Mouse (Mus musculus) layer of hippocampus, adult 2 months (tissue): Measurements from ENCODE around the gene Serpina1b. TPM values are rescaled to one million over a fixed set of nuclear protein-coding genes. Genes with fewer than 3 reads are reported as not detected.
"Not testable (repeated sequence)": the region's sequence is repeated elsewhere in the genome, so short reads cannot be mapped to it uniquely, and the experiment has no call there.

Experiments used
- DNase-seq, 2 experiments: peaks; one replicate each; pipeline ENCODE4 v3.0.0; 2022; ENCODE audit warnings: low spot score in 2 of 2
- H3K27ac ChIP-seq: fragments of 200-600 bp; 2 replicates; pipeline ENCODE4 v1.8.1; 2022
- H3K4me3 ChIP-seq: fragments of 200-600 bp; 2 replicates; pipeline ENCODE4 v1.8.1; 2022; ENCODE audit warnings: mild to moderate bottlenecking
- CTCF ChIP-seq: fragments of 200-600 bp; conservative IDR thresholded peaks from 2 replicates; pipeline ENCODE4 v1.8.1; 2022; ENCODE audit warnings: antibody characterized with exemption, mild to moderate bottlenecking, moderate library complexity
- total RNA-seq, 2 experiments: library from RNA; stranded (reverse); gene quantifications; 2 replicates each; pipeline ENCODE4 v1.2.3; 2021

The Serpina1b gene
- total RNA-seq, 2 experiments from 2014 or later: not detected

DNA sequence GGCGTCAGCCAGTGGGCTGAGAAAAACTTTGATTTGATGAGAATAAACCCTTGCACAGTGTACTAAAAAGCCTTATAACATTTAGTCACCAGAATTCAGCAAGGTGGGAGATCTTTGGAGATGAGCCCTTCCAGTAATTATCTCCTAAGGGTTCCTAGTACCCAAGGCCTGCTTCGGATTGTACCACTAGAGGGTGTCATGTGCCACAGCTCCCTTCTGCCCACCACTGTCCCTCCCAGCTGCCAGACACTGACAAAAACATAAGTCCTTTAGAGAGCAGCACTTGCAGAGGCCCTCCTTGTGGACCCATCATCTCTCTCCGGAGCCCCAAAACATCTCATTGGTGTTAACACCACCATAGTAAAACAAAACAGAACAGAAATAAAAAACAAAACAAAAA is 118.6 kb downstream of the Serpina1b start:
- no peak overlapping the region for H3K27ac ChIP-seq
- TF ChIP-seq CTCF: peak; percentile 61
- no peak for DNase-seq
- H3K4me3 ChIP-seq: no peak overlapping the region

DNA sequence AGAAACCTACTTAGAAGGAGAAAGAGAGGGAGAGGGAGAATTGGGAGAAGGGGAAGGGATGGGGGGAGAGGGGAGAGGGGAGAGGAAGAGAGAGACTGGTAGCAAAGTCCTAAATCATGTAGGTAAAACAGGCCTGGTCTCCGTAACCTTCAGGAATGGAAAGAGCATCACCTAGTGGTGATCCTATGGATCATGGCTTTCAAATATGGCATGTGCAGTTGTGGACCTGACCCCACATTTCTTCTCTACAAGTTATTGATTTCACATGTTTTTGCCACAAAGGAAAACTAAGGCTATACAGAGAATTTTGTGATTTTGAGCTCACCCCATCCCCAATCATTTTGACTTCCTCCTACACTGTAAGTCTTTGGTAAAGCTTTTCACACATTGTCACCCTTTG is 119.8 kb downstream of the Serpina1b start:
- TF ChIP-seq CTCF: peak; percentile 77
- H3K4me3 ChIP-seq: no peak overlapping the region
- no peak for DNase-seq
- H3K27ac ChIP-seq: no peak overlapping the region

DNA sequence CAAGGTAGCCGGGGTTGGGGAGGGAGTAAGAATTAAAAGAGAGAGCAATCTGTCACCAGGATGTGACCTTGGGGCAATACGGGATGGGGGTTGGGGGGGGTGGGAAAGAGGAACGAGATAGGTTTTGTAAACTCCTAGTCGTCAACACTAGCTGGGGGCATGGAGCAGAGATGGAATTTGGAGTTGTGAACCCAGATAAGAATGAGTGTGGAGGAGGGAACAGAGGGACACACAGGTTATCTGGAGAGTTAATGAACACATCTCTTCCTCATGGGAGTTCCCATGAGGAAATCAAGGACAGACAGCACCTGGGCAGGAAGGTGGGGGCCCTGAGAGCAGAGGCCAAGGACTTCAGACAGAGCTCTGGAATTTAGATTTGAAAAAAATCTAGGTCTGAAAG is 124.1 kb downstream of the Serpina1b start:
- no peak for DNase-seq
- no peak for TF ChIP-seq CTCF

DNA sequence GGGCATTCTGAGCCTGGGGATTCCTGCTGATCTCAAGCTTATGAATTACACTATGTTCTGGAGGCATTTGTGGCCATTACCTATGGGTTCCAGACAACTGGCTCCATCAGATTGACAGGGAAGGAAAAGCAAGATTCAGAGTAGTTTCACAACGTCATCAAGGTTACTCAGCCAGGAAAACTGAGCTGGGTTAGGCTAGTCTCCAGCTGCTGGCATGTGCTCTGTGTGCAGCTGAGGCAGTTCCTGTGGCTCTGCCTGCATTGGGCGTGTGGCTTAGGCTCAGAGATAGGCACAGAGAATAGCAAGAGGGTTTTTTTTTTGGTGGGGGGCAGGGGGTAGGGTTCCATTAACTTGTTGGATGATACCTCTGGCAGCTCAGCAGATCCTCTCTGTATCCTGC is 124.6 kb downstream of the Serpina1b start:
- no peak for TF ChIP-seq CTCF
- H3K4me3 ChIP-seq: no peak overlapping the region
- H3K27ac ChIP-seq: no peak overlapping the region
- DNase-seq: no peak

More for the DNA sequence above, 124.1 kb downstream of the Serpina1b start:
- Histone ChIP-seq H3K4me3 (no peak overlapping the region), H3K27ac (no peak overlapping the region)

DNA sequence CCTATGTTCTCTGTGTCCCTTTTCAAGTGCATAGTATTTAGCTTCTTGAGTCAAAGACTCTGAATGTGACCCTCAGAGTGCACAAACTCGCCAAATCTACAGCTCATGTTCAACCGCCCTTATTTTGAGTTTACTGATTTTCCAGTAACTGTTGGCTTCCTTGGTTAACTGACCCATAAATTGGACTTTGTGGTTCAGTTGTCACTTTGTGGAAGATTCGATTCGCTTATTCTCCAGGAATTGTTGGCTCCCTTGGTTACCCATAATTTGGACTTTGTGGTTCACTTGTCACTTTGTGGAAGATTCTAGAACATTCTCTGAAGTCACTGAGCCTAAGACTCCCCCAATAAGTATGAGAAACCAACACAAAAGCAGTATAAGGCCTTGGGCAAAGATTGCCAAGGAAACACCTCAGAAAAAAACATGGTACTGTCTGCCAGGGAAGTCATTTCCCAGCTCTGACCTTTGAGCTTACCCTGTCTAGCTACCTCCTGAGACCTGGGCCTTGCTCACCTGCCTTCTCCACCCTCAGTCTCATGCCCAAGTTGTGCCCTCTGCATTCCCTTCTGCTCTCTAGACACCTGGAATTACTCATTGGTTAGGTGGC is 129.9 kb downstream of the Serpina1b start:
- no peak for TF ChIP-seq CTCF
- no peak overlapping the region for H3K27ac ChIP-seq

DNA sequence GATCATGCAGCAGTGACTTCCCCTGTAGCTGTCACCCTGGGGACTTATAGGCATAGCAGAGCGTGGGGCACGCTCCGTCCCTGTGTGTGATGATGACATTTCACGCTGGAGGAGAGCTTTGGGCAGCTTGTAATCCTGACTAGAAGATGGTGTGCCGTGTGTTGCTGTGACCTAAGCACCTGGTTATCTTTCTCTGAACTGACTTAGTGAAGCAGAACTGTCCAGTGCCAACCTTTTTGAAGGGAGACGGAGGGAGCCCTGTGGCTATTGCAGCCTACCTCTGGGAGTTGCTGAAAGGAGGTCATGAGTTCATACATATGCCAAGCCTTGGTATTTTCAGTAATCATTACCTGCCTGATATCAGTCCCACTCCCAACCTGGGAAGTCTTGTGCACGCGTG is 134.7 kb downstream of the Serpina1b start, which contains the start of gene Serpina1f:
Gene Serpina1f, minus strand, starts transcription at position 101 of the 400 bp plus-strand sequence.
- no peak for DNase-seq
- no peak within 1 kb of the TSS for H3K4me3 ChIP-seq
- no peak within 1 kb of the TSS for H3K27ac ChIP-seq
- TF ChIP-seq CTCF: no peak

More for the DNA sequence above, 129.9 kb downstream of the Serpina1b start:
- H3K4me3 ChIP-seq: no peak overlapping the region
- DNase-seq: no peak

DNA sequence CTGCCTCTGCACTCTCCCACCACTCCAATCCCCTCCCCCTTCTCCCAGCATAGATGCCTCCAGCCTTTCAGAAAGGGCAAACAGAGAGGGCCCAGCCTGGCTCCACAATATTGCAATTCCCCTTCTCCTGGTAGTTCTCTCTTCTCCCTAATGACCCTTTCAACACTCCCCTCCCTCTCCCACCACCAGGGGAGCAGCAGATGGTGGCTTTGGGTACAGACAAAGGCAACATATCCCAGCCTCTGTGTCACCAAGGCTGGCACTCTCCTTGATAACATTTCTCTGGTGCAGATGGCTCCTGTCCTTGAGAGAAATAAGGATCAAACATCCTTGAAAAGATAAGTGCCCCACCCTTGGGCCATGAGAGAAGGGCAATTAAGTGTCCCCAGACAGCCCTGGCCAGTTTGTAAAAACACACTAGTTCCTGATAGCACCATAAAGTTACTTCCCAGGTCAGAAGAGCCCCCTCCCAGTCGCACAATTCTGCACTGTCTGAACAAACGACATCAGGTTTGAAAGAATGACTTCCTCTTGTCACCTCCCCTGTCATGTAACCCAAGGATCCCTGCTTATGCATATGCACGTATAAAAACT is 141.9 kb downstream of the Serpina1b start:
- Histone ChIP-seq H3K27ac (no peak overlapping the region), H3K4me3 (no peak overlapping the region)
- TF ChIP-seq CTCF: no peak; the same call in 1 of the 2 replicates
- DNase-seq: no peak

DNA sequence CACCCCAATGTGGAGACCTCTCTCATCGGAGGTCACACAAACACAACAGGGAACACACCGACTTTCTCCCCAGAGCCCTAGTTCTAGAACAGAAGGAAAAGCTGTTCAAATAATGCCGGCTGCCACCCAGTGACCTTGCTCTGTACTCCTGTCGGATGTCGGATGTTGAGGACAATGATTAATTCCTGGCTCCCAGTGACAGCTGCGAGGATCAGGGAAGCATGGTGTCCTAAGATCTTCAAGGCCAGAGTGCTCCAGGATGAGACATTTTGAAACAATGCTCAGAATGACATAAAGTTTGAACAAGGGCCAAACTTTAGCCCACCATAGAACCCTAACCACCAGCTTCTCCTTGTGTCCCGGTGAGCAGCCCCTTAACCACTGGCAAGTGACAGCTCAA is 143.2 kb downstream of the Serpina1b start:
- no peak overlapping the region for H3K4me3 ChIP-seq
- no peak for DNase-seq
- H3K27ac ChIP-seq: no peak overlapping the region
- no peak for TF ChIP-seq CTCF

DNA sequence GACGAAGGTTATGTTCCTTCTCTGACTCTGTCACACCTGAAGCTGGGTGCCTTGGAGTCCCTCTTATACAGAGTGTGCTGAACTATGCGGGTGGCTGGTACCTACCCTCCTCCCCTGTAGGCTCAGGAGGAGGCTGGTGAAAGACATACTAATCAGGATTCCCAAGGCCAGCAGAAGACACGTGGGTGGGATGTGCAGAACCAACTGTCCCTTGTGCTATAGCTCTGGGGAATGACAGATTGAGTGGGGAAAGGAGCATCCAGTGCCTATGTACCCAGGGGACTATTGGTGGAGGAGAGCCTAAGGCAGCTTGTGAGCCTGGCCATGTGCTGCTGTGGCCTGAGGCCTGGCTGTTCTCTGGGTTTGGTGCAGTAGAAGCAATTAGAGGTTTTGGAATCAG is 144.1 kb downstream of the Serpina1b start:
- DNase-seq: peak; percentile 56 to 61
- H3K4me3 ChIP-seq: no peak overlapping the region
- TF ChIP-seq CTCF: no peak
- H3K27ac ChIP-seq: no peak overlapping the region

DNA sequence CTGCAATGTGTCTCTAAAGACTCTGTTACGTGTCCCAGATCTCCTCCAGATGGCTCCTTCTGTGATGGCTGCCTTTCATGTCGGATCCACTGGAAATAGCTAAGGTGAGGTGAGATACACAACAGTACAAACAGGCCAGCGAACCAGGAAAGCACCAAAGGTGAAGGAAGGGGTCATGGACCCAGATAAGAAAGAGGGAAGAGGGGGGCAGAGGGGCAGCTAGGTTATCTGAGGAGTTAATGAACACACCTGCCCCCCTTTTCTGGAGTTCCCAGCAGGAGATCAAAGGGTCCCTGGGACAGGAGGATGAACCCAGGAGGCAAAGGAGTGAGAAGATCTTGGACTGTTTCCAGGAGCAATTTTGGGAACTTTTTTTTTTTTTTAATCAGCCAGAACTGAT is 144.8 kb downstream of the Serpina1b start:
- no peak for TF ChIP-seq CTCF

DNA sequence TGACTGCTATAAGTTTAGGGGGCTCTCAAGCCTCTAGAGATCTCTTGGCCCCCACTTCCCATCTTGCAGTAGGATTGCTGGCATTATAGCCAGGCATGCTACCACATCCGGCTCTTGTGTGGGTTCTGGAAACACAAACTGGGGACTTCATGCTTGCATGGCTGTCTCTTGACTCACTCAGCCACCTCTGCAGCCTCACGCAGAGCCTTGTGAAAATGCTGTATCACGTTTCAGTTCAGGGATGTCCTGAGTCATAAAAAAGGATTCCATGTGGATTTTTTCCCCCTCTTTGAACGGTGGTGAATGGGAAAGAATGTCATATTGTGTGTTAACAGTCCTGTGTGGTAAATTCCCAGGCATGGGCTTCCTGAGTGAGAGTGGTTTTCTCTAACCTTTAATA is 146.4 kb downstream of the Serpina1b start:
- no peak for TF ChIP-seq CTCF
- no peak overlapping the region for H3K27ac ChIP-seq
- H3K4me3 ChIP-seq: no peak overlapping the region
- no peak for DNase-seq

More for the DNA sequence above, 144.8 kb downstream of the Serpina1b start:
- no peak for DNase-seq
- no peak overlapping the region for H3K4me3 ChIP-seq
- no peak overlapping the region for H3K27ac ChIP-seq

DNA sequence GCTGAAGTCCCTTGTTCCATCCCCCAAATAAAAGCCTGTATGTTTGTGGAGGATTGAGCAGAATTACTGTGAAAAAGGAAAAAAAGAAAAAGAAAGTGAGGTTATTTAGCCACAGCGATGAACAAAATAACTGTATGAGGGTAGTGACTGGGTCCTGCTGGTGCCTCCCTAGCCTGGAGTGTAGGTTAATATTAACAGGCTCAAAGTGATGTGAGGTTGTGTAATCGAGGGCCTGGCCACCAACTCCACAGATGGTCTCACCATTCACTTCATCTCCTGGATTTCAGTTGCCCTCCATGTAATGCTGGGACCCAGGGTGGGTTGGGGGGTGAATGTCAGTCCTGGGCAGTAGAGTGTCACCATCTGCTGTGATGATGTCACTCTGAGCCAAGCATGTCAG is 148.4 kb downstream of the Serpina1b start:
- Histone ChIP-seq H3K4me3 (no peak overlapping the region), H3K27ac (no peak overlapping the region)
- no peak for DNase-seq
- TF ChIP-seq CTCF: no peak

DNA sequence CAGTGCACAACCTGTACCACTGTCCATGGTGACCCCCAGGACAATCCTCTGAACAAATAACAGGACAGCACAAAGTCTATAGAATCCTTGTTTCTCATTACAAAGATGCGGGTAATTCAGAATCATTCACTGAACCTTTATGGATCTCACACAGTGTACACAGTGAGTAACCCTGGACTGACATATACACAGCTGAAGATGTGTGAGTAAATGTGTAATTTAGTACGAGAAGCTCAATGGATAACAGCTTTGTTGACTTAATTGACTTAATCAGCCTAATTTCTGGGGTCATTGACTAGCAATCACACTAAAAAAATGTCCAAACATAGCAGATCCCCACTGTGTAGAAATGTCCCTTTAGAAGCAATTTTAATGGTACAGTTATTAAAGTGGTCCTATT is 149.0 kb downstream of the Serpina1b start:
- H3K27ac ChIP-seq: no peak overlapping the region
- no peak for TF ChIP-seq CTCF
- no peak overlapping the region for H3K4me3 ChIP-seq
- DNase-seq: no peak

DNA sequence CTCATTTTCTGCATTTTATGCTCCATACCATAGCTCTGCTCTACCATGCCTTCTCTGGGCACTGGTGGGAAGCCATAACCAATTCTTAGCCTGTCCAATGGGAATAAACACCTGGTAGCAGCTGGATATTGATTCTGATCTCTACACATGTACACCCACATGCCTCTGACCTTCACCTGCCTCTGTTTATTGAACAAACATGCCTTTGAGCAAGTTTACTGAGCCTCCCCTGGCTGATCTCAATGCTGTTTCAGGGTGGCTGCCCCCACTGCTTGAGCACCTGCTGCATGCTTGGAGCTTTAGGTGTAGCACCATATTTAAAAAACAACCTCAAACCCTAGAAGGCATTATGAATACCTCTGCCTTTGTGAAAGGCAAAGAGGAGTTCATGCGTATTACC is 150.3 kb downstream of the Serpina1b start:
- not testable (repeated sequence) for DNase-seq, H3K27ac ChIP-seq, H3K4me3 ChIP-seq

Other genes starting within 250 kb of the Serpina1b start
- under 1 TPM in 1 of 2 experiments, not detected in 1; 0.10 TPM for gene Serpina10, start 198.9 kb downstream of the Serpina1b start, total RNA-seq
- gene Serpina6, start 173.2 kb downstream of the Serpina1b start, total RNA-seq: not detected
- gene Serpina16, start 154.2 kb downstream of the Serpina1b start, total RNA-seq: not detected
- gene Serpina1f, start 134.8 kb downstream of the Serpina1b start, total RNA-seq: not detected
- gene Serpina1d, start 56.8 kb downstream of the Serpina1b start, total RNA-seq: not detected
- gene Serpina1a, start 33.2 kb upstream of the Serpina1b start, total RNA-seq: not detected
- not detected for gene Serpina1c, start 74.5 kb upstream of the Serpina1b start, total RNA-seq
- not detected for gene Serpina1e, start 128.6 kb upstream of the Serpina1b start, total RNA-seq
- gene Serpina11, start 159.6 kb upstream of the Serpina1b start, total RNA-seq: not detected
- not detected for gene Serpina9, start 183.4 kb upstream of the Serpina1b start, total RNA-seq
- under 1 TPM in 1 of 2 experiments, not detected in 1; 0.13 TPM for gene Serpina12, start 214.1 kb upstream of the Serpina1b start, total RNA-seq